Mouse (Mus musculus): ENCODE results near the gene Rbm47.
"Not testable (repeated sequence)": the region's sequence is repeated elsewhere in the genome, so short reads cannot be mapped to it uniquely, and the experiment has no call there.

Rbm47 gene

GRCm38 (mm10) chr5:66173018-66173417 is at the start of gene Rbm47:
Gene Rbm47 (minus strand): TSS chr5:66173118.
- in situ Hi-C loops (cut with MboI), result no loop called here

DNA sequence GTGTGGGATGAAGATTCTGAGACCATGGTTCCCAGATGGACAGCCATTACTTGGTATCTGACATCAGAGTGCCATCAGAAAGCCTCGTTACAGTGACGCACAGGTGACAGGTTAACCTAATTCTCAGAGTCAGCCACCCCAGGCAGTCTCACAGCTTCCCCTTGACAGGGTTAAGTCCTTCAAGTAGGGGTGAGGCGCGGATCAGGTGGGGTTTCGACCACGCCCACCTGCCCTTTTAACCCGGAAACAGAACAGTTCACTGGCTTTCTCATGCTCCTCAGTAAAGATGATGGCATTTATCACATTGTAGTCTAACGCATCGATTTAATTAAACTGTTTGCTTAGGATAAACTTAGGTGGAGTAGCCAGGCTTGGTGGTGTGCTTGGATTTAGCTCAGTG is 47.7 kb upstream of the Rbm47 start:
- in situ Hi-C loops (cut with MboI), result no loop called here

DNA sequence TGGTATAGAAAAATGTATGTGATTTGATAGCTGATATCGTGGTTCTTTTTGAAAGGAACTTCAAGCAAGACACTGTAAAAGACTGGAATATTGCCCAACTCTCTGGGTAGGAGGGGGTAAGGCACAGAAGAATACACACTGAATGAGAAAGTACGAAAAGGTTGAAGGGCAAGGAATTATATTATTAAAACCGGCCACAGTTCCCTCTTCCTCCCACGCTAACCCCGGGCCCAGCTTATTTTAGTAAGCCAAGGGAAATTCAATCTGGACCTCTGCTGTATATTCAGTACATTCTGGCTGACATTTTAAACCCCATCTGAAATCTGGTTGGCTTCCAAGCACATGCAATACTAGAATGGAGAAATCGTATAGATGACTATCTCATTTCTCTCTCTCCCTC is 46.8 kb upstream of the Rbm47 start:
- in situ Hi-C loops (cut with MboI), result no loop called here

DNA sequence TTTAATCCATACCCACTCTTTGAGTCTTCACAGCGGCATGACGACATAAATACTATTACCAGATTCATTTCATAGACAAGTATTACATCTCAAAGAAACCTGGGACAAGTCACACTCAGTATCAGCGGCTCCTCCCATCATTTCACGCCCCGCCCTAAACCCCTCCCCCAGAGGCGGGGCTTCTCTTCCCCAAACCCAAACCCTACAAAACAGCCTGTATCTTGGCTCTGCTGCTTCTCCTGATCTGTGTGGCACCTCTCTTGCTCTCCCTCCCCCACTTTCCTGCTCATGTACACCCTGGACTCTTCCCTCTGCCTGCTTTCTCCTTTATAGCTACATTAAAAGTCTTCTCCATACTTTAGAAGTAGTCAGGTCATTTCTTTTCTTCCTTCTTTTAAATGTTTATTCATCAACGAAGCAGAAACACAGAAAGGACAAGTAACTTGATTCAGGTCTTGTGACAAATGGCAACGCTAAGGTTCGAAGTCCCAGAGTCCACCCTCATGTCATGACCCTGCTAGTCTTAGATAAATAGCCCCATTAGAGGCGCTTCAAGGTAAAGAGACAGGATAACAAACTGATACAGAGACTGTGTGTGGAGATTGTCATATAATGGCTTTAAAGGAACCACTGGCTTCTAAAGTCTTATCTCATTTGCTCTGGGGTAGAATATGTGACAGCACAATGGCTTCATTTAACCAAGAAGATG is 42.8 kb upstream of the Rbm47 start:
- in situ Hi-C loops (cut with MboI), result no loop called here

DNA sequence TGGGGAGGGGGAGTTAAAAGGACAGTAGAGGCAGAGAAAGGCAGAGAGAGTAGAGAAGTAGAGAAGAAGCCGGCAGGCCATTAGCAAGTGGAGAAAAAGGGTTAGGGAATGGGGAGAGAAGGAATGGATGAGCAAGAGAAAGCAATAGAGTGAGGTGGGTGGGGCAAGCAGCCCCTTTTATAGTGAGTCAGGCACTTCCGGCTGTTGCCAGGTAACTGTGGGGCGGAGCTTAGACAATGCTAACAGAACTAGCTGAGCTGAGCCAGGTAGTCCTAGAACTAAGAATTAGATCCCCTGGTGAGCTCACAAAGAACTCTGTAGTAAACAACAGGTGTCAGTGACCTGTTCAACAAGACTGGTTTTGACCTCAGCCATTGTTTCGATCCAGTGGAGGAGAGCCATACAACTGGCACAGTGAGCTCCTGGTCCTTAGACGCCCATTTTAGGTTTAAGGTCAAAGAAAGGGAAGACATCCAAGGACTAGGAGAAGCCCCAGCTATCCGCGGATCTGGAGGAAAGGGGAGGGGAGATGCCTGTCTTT is 41.5 kb upstream of the Rbm47 start:
- in situ Hi-C loops (cut with MboI), result no loop called here

GRCm38 (mm10) chr5:66209532-66210176 is 36.7 kb upstream of the Rbm47 start:
- in situ Hi-C loops (cut with MboI), result no loop called here

DNA sequence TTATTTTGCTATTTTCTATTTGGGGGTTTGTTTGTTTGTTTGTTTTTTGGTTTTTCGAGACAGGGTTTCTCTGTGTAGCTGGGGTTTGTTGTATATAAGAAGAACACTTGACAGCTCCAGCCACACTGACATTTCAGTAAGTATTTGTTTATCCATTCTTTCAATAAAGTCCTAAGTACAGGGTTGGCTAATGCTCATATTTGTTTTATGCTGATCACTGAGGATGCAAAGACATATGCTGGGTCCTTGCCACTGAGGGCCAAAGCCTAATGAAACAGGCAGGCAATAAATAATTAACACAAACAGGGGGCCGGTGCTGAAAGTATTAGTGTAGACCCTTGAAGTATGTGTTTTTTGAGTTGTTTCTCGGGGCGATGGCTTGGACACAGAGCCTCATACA is 32.0 kb upstream of the Rbm47 start:
- in situ Hi-C loops (cut with MboI), result no loop called here

DNA sequence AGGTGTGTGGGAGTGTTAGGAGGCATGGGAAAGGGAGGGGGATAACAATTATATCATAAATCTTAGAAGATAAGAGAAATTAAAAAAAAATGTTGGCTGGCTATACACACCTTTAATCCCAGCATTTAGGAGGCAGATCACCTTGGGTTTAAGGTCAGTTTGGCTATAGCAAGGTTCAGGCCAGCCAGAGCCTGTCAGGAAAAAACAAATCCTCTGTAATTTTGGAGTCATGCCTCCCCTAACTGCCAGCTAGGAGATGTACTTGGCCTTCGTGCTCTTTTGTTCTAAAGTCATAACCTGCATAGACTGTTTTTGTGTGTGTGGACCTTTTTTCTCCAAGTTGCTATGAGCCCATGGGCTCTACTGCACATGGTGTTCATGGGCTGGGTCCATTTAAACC is 30.5 kb upstream of the Rbm47 start:
- in situ Hi-C loops (cut with MboI), result no loop called here

- in situ Hi-C loops (cut with MboI), result no loop called here
Observed at GRCm38 (mm10) chr5:66200044-66200443, 27.1 kb upstream of the Rbm47 start.

DNA sequence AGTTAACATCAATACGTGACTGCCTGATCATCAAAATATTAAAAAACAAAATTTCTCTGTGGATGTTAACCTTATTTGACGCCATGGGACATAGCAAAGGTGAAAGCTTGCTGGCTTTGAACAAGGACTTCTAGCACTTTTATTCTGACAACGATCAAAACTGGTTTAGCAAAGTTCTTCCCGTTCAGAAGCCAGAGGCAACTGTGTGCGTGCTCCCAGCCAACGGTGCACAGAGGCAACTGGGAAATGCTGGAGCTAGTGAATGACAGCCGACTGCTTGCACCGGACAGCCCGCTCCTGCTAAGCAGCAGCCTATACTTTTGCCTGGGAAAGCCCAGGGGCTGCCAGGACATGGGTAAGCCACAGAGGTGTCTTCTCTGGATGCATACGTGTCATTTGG is 22.4 kb upstream of the Rbm47 start:
- in situ Hi-C loops (cut with MboI), result no loop called here

DNA sequence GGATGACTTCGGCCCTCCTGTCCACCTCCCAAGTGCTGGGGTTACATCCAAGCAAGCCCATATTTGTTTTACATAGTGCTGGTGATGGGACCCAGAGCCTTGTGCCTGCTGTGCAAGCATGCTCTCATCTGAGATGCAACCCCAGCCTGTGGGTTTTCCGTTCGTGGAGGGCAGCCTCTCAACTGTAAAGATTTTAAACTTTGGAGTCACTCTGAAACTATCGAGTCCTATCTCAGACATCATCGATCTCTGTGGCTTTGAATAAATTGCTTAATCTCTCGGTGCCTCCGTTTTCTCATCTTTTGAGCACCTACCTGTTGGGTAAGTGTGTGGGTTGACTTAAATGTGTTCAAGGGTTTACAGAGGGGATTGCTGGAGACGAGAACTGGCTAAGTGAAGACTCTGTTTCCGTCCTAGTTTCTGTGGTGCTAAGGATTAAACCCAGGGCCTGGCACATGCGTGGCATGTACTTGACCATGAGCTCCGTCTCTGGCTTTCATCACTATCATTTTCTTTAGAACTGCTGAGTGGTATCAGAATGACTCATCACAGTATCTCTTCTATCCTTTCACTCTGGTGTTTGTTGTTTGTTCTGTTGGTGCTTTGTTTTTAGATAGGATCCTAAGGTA is 20.4 kb upstream of the Rbm47 start:
- in situ Hi-C loops (cut with MboI), result no loop called here

GRCm38 (mm10) chr5:66191185-66191503 is 18.2 kb upstream of the Rbm47 start:
- in situ Hi-C loops (cut with MboI), result no loop called here

- in situ Hi-C loops (cut with MboI), result no loop called here
Observed at GRCm38 (mm10) chr5:66190481-66191184, 17.7 kb upstream of the Rbm47 start.

- in situ Hi-C loops (cut with MboI), result not testable (repeated sequence)
Observed at GRCm38 (mm10) chr5:66188591-66188990, 15.7 kb upstream of the Rbm47 start.

- in situ Hi-C loops (cut with MboI), result no loop called here
Observed at GRCm38 (mm10) chr5:66182156-66182555, 9.2 kb upstream of the Rbm47 start.

GRCm38 (mm10) chr5:66174160-66174837 is 1.4 kb upstream of the Rbm47 start:
- in situ Hi-C loops (cut with MboI), result no loop called here

DNA sequence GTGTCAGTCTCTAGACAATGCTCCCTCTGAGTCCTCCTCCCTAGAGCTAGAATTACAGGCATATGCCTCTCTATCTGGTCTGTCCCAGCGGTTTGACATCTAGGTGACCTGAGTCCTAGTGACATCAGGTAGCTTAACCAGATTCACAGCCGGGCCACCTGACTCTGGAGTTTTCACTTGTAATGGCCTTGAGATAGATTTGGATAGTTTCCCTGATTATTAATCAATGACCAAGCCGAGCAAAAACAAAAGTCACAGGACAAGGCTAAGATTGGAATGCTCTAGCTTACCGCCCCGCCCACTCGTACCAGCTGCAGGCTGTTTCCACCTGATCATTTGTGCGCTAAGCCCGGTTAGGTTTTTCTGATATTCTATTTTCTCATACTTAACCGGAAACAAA is 2.3 kb downstream of the Rbm47 start:
- in situ Hi-C loops (cut with MboI), result no loop called here

DNA sequence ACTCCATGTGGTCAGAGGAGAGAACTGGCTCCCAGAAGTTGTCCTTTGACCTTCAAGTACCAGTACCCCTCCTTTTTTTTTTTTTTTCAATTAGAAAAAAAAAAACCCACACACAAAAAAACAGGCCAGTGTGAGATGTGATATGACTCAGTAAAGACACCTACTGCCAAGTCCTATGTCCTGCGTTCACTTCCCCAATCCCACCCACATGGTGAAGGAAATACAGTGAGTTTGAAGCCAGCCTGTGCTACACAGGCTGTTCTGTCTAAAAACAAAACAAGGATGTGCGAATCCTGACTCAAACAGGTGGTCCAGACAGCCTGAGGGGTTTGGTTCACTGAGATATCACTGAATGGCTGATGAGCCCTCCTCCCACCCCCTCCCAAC is 3.8 kb downstream of the Rbm47 start:
- in situ Hi-C loops (cut with MboI), result no loop called here

GRCm38 (mm10) chr5:66168462-66169098 is 4.3 kb downstream of the Rbm47 start:
- in situ Hi-C loops (cut with MboI), result no loop called here

GRCm38 (mm10) chr5:66166931-66167330 is 6.0 kb downstream of the Rbm47 start:
- in situ Hi-C loops (cut with MboI), result no loop called here

GRCm38 (mm10) chr5:66166193-66166629 is 6.7 kb downstream of the Rbm47 start:
- in situ Hi-C loops (cut with MboI), result no loop called here
